Mouse (Mus musculus): ENCODE measurements around the gene Col13a1. TPM values are rescaled to one million over a fixed set of nuclear protein-coding genes. Genes with fewer than 3 reads are reported as not detected.
A peak's percentile ranks its signal among the peaks of the same experiment; 100 is the strongest.

The Col13a1 gene
- polyA plus RNA-seq, 1 experiment from 2014 or later, result 4.2 TPM

GRCm38 (mm10) chr10:61898116-61898515 lies 80.8 kb downstream of the Col13a1 start:
- no peaks in the 10 kb centered on the region for H3K27me3 ChIP-seq (ENCODE audit: control insufficient read depth, insufficient read depth, low read length)
- peak overlapping the region; percentile 1; the same call in 1 of the 2 replicates for H3K4me3 ChIP-seq (ENCODE audit: low read length)
- H3K27ac ChIP-seq (ENCODE audit: low read length), result no peak overlapping the region
- WGBS, result 35% methylated on average over 6 of the region's 6 CpGs
- peak overlapping the region; percentile 47 for H3K4me2 ChIP-seq (ENCODE audit: low read depth, low read length)
- H3K4me1 ChIP-seq (ENCODE audit: control insufficient read depth, insufficient read depth, low read length), result peaks cover 6% of the 10 kb centered on the region; the same call in 1 of the 2 replicates
- no peaks in the 10 kb centered on the region for H3K36me3 ChIP-seq (ENCODE audit: control insufficient read depth, insufficient read depth)
- no peak; the same call in 1 of the 2 replicates for ATAC-seq (replicated peaks; ENCODE audit: extremely low read depth, insufficient read depth, low FRiP score)
- H3K9me3 ChIP-seq (replicated peaks; ENCODE audit: control insufficient read depth, low read length), result no peaks in the 10 kb centered on the region
- peak overlapping the region; percentile 42; the same call in 1 of the 2 replicates for H3K9ac ChIP-seq (ENCODE audit: low read length)

DNA sequence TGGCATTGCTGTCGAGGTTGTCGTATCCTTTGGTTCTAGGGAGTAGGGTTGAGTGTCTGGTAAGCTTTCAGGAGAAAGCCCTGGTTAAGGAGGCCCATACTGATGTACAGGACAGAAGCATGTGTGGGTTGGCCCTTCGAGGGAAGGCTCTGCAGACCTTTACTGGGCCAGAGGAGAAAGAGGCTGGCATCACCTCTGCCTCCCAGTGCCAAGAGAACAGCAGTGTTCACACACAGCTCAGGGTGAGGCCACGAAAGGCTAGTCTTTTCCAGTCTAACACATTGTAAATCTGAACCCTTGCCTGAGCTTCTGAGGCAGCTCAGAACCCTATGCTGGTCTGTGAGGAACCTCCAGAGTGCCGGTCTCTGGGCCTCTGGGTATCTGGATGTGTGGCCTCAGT lies 84.3 kb downstream of the Col13a1 start:
- Histone ChIP-seq H3K9me3 (replicated peaks; ENCODE audit: control insufficient read depth, low read length) (no peaks in the 10 kb centered on the region), H3K9ac (ENCODE audit: low read length) (no peak overlapping the region), H3K4me3 (ENCODE audit: low read length) (no peak overlapping the region), H3K36me3 (ENCODE audit: control insufficient read depth, insufficient read depth) (no peaks in the 10 kb centered on the region), H3K4me1 (ENCODE audit: control insufficient read depth, insufficient read depth, low read length) (peaks cover 11% of the 10 kb centered on the region), H3K4me2 (ENCODE audit: low read depth, low read length) (no peak overlapping the region), H3K27ac (ENCODE audit: low read length) (no peak overlapping the region), H3K27me3 (ENCODE audit: control insufficient read depth, insufficient read depth, low read length) (no peaks in the 10 kb centered on the region)
- ATAC-seq (replicated peaks; ENCODE audit: extremely low read depth, insufficient read depth, low FRiP score), result no peak
- 84% methylated on average over 5 of the region's 5 CpGs for WGBS

- no peak overlapping the region for H3K4me3 ChIP-seq (ENCODE audit: low read length)
- ATAC-seq (replicated peaks; ENCODE audit: extremely low read depth, insufficient read depth, low FRiP score), result peak; percentile 53; the same call in 1 of the 2 replicates
- H3K36me3 ChIP-seq (ENCODE audit: control insufficient read depth, insufficient read depth), result no peaks in the 10 kb centered on the region
- no peak overlapping the region for H3K9ac ChIP-seq (ENCODE audit: low read length)
- no peak overlapping the region for H3K4me2 ChIP-seq (ENCODE audit: low read depth, low read length)
- H3K4me1 ChIP-seq (ENCODE audit: control insufficient read depth, insufficient read depth, low read length), result peaks cover 5% of the 10 kb centered on the region; the same call in 1 of the 2 replicates
- H3K27ac ChIP-seq (ENCODE audit: low read length), result no peak overlapping the region
- H3K9me3 ChIP-seq (replicated peaks; ENCODE audit: control insufficient read depth, low read length), result no peaks in the 10 kb centered on the region
- WGBS, result 43% methylated on average over 9 of the region's 9 CpGs
- H3K27me3 ChIP-seq (ENCODE audit: control insufficient read depth, insufficient read depth, low read length), result no peaks in the 10 kb centered on the region
Observed at GRCm38 (mm10) chr10:61891138-61891537, 87.8 kb downstream of the Col13a1 start.

DNA sequence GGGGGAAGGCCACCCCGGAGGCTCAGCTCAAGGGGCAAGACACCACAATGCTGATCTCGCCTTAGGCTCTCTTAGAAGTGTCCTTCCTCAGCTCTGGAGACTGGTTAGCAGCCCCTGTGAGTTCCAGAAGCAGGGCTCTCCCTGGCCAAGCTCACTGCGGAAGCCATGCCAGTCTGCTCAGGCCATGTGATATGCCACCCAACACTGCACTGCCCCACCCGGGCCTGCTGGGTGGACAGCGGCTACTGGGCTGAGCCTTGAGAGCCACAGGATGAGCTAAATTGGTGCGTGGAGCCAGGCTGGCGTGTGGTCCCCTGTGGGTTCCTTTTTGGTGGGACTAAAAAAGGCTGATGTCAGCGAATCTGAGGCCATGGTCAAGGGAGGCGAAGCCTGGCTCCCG lies 88.6 kb downstream of the Col13a1 start:
- Histone ChIP-seq H3K4me1 (ENCODE audit: control insufficient read depth, insufficient read depth, low read length) (peaks cover 5% of the 10 kb centered on the region; the same call in 1 of the 2 replicates), H3K4me3 (ENCODE audit: low read length) (no peak overlapping the region), H3K27ac (ENCODE audit: low read length) (no peak overlapping the region), H3K36me3 (ENCODE audit: control insufficient read depth, insufficient read depth) (no peaks in the 10 kb centered on the region), H3K4me2 (ENCODE audit: low read depth, low read length) (no peak overlapping the region), H3K9me3 (replicated peaks; ENCODE audit: control insufficient read depth, low read length) (no peaks in the 10 kb centered on the region), H3K9ac (ENCODE audit: low read length) (no peak overlapping the region), H3K27me3 (ENCODE audit: control insufficient read depth, insufficient read depth, low read length) (no peaks in the 10 kb centered on the region)
- no peak for ATAC-seq (replicated peaks; ENCODE audit: extremely low read depth, insufficient read depth, low FRiP score)
- whole genome bisulfite sequencing, result 90% methylated on average over 10 of the region's 10 CpGs

- peaks cover 10% of the 10 kb centered on the region for H3K4me1 ChIP-seq (ENCODE audit: control insufficient read depth, insufficient read depth, low read length)
- no peak overlapping the region for H3K4me3 ChIP-seq (ENCODE audit: low read length)
- H3K36me3 ChIP-seq (ENCODE audit: control insufficient read depth, insufficient read depth), result no peaks in the 10 kb centered on the region
- H3K9me3 ChIP-seq (replicated peaks; ENCODE audit: control insufficient read depth, low read length), result no peaks in the 10 kb centered on the region
- ATAC-seq (replicated peaks; ENCODE audit: extremely low read depth, insufficient read depth, low FRiP score), result peak; percentile 37; the same call in 1 of the 2 replicates
- no peak overlapping the region for H3K9ac ChIP-seq (ENCODE audit: low read length)
- H3K27ac ChIP-seq (ENCODE audit: low read length), result no peak overlapping the region
- no peak overlapping the region for H3K4me2 ChIP-seq (ENCODE audit: low read depth, low read length)
- WGBS, result 26% methylated on average over 4 of the region's 4 CpGs
- no peaks in the 10 kb centered on the region for H3K27me3 ChIP-seq (ENCODE audit: control insufficient read depth, insufficient read depth, low read length)
Observed at GRCm38 (mm10) chr10:61879427-61879826, 99.5 kb downstream of the Col13a1 start.

- Histone ChIP-seq H3K4me3 (ENCODE audit: low read length) (no peak overlapping the region), H3K27ac (ENCODE audit: low read length) (no peak overlapping the region), H3K4me1 (ENCODE audit: control insufficient read depth, insufficient read depth, low read length) (peaks cover 10% of the 10 kb centered on the region), H3K9ac (ENCODE audit: low read length) (no peak overlapping the region), H3K27me3 (ENCODE audit: control insufficient read depth, insufficient read depth, low read length) (no peaks in the 10 kb centered on the region), H3K9me3 (replicated peaks; ENCODE audit: control insufficient read depth, low read length) (no peaks in the 10 kb centered on the region), H3K36me3 (ENCODE audit: control insufficient read depth, insufficient read depth) (no peaks in the 10 kb centered on the region), H3K4me2 (ENCODE audit: low read depth, low read length) (no peak overlapping the region)
- WGBS, result 7% methylated on average over 6 of the region's 6 CpGs
- ATAC-seq (replicated peaks; ENCODE audit: extremely low read depth, insufficient read depth, low FRiP score), result peak; percentile 33
Observed at GRCm38 (mm10) chr10:61877787-61878186, 101.1 kb downstream of the Col13a1 start.

DNA sequence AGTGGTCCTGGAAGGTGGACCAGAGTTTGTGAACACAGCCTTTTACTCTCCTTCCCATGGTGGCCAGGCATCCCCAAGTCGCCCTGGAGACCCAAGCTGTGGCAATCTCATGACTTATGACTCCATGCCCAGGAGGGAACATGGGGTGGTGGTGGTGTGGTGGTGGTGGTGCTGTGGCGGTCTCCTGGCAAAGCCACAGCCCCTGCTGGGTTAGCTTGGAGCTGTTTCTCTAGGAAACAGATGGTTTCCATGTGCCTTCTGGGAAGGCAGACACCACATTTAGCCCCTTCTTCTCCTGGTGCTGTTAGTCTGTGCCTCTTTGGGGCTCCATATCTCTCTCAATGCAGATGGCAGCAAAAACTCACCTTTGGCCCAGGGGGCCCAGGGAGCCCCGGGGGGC lies 109.1 kb downstream of the Col13a1 start:
- no peaks in the 10 kb centered on the region for H3K36me3 ChIP-seq (ENCODE audit: control insufficient read depth, insufficient read depth)
- no peaks in the 10 kb centered on the region for H3K27me3 ChIP-seq (ENCODE audit: control insufficient read depth, insufficient read depth, low read length)
- ATAC-seq (replicated peaks; ENCODE audit: extremely low read depth, insufficient read depth, low FRiP score), result no peak
- H3K4me2 ChIP-seq (ENCODE audit: low read depth, low read length), result no peak overlapping the region
- no peak overlapping the region for H3K9ac ChIP-seq (ENCODE audit: low read length)
- H3K4me1 ChIP-seq (ENCODE audit: control insufficient read depth, insufficient read depth, low read length), result no peaks in the 10 kb centered on the region
- H3K4me3 ChIP-seq (ENCODE audit: low read length), result no peak overlapping the region
- WGBS, result 79% methylated on average over 3 of the region's 3 CpGs
- H3K9me3 ChIP-seq (replicated peaks; ENCODE audit: control insufficient read depth, low read length), result no peaks in the 10 kb centered on the region
- H3K27ac ChIP-seq (ENCODE audit: low read length), result no peak overlapping the region

- Histone ChIP-seq H3K4me3 (ENCODE audit: low read length) (no peak overlapping the region), H3K9me3 (replicated peaks; ENCODE audit: control insufficient read depth, low read length) (peaks cover 18% of the 10 kb centered on the region), H3K9ac (ENCODE audit: low read length) (no peak overlapping the region), H3K4me1 (ENCODE audit: control insufficient read depth, insufficient read depth, low read length) (no peaks in the 10 kb centered on the region), H3K27ac (ENCODE audit: low read length) (no peak overlapping the region), H3K36me3 (ENCODE audit: control insufficient read depth, insufficient read depth) (peaks cover 10% of the 10 kb centered on the region; the same call in 1 of the 2 replicates), H3K27me3 (ENCODE audit: control insufficient read depth, insufficient read depth, low read length) (no peaks in the 10 kb centered on the region), H3K4me2 (ENCODE audit: low read depth, low read length) (no peak overlapping the region)
- 51% methylated on average over 11 of the region's 11 CpGs for WGBS
- no peak for ATAC-seq (replicated peaks; ENCODE audit: extremely low read depth, insufficient read depth, low FRiP score)
Observed at GRCm38 (mm10) chr10:61866045-61866580, 112.8 kb downstream of the Col13a1 start.

GRCm38 (mm10) chr10:61859451-61859850 lies 119.5 kb downstream of the Col13a1 start:
- no peak overlapping the region for H3K9ac ChIP-seq (ENCODE audit: low read length)
- 98% methylated on average over 2 of the region's 2 CpGs for WGBS
- no peak for ATAC-seq (replicated peaks; ENCODE audit: extremely low read depth, insufficient read depth, low FRiP score)

More at GRCm38 (mm10) chr10:61859451-61859850, 119.5 kb downstream of the Col13a1 start:
- Histone ChIP-seq H3K27me3 (ENCODE audit: control insufficient read depth, insufficient read depth, low read length) (no peaks in the 10 kb centered on the region), H3K27ac (ENCODE audit: low read length) (no peak overlapping the region), H3K4me3 (ENCODE audit: low read length) (no peak overlapping the region), H3K4me1 (ENCODE audit: control insufficient read depth, insufficient read depth, low read length) (no peaks in the 10 kb centered on the region; the same call in 1 of the 2 replicates), H3K4me2 (ENCODE audit: low read depth, low read length) (no peak overlapping the region), H3K36me3 (ENCODE audit: control insufficient read depth, insufficient read depth) (peaks cover 10% of the 10 kb centered on the region; the same call in 1 of the 2 replicates), H3K9me3 (replicated peaks; ENCODE audit: control insufficient read depth, low read length) (peaks cover 18% of the 10 kb centered on the region)

Measured in heart, embryonic 16.5 days (tissue).